Mouse (Mus musculus) limb, embryonic 10.5 days (tissue): ENCODE measurements around the gene Mcts1. TPM values are rescaled to one million over a fixed set of nuclear protein-coding genes. Genes with fewer than 3 reads are reported as not detected.

Source experiments
- polyA plus RNA-seq: library from polyadenylated mRNA; unstranded; fragments of >200 nt; fragmentation: Nextera tagmentation; extraction: Ambion mirVana; gene quantifications from 2 replicates; pipeline ENCODE4 v1.2.1, GENCODE M21; 2016

The Mcts1 gene
- polyA plus RNA-seq, 1 experiment from 2014 or later = 72.9 TPM

Other genes with a start within 250 kb of the Mcts1 start
- 54.3 and 61.1 TPM in 2 replicates for gene Lamp2, start 144.1 kb upstream of the Mcts1 start, polyA plus RNA-seq
- gene Cul4b, start 24.4 kb upstream of the Mcts1 start, polyA plus RNA-seq = 46.4 and 54.2 TPM in 2 replicates
- 12.2 and 14.2 TPM in 2 replicates for gene C1galt1c1, start 34.5 kb downstream of the Mcts1 start, polyA plus RNA-seq
- 0.20 TPM in 1 of 2 replicates, not detected in the other for gene 6030498E09Rik, start 172.1 kb downstream of the Mcts1 start, polyA plus RNA-seq